Mouse (Mus musculus): ENCODE measurements around the gene Gm49318. TPM values are rescaled to one million over a fixed set of nuclear protein-coding genes. Genes with fewer than 3 reads are reported as not detected.

The Gm49318 gene
- polyA plus RNA-seq, 1 experiment from 2014 or later = not detected

GRCm38 (mm10) chr9:22049721-22050270 is 21.3 kb downstream of the Gm49318 start:
- 15% methylated on average over 4 of the region's 4 CpGs for WGBS
- peaks cover 39% of the 10 kb centered on the region for H3K4me1 ChIP-seq (replicated peaks; ENCODE audit: control insufficient read depth, insufficient read depth, low read length)
- ATAC-seq = no peak

GRCm38 (mm10) chr9:22049315-22049714 is 21.7 kb downstream of the Gm49318 start:
- Histone ChIP-seq H3K4me1 (replicated peaks; ENCODE audit: control insufficient read depth, insufficient read depth, low read length) (peaks cover 35% of the 10 kb centered on the region), H3K4me3 (replicated peaks; ENCODE audit: low read length) (peak overlapping the region; percentile 90), H3K27ac (ENCODE audit: low read length) (peak overlapping the region; percentile 96), H3K9ac (replicated peaks; ENCODE audit: low read depth, low read length) (peak overlapping the region; percentile 95), H3K9me3 (ENCODE audit: control insufficient read depth, low read length) (no peaks in the 10 kb centered on the region), H3K27me3 (replicated peaks; ENCODE audit: control insufficient read depth, insufficient read depth, low read length) (no peaks in the 10 kb centered on the region), H3K36me3 (ENCODE audit: control insufficient read depth, insufficient read depth) (no peaks in the 10 kb centered on the region), H3K4me2 (ENCODE audit: low read length) (peak overlapping the region; percentile 93)
- ATAC-seq = no peak
- 38% methylated on average over 11 of the region's 11 CpGs for WGBS

More at GRCm38 (mm10) chr9:22049721-22050270, 21.3 kb downstream of the Gm49318 start:
- no peaks in the 10 kb centered on the region for H3K36me3 ChIP-seq (ENCODE audit: control insufficient read depth, insufficient read depth)
- no peaks in the 10 kb centered on the region for H3K9me3 ChIP-seq (ENCODE audit: control insufficient read depth, low read length)
- peak overlapping the region; percentile 96 for H3K27ac ChIP-seq (ENCODE audit: low read length)
- no peaks in the 10 kb centered on the region for H3K27me3 ChIP-seq (replicated peaks; ENCODE audit: control insufficient read depth, insufficient read depth, low read length)
- peak overlapping the region; percentile 90 for H3K4me3 ChIP-seq (replicated peaks; ENCODE audit: low read length)
- H3K9ac ChIP-seq (replicated peaks; ENCODE audit: low read depth, low read length) = peak overlapping the region; percentile 95
- H3K4me2 ChIP-seq (ENCODE audit: low read length) = peak overlapping the region; percentile 93

GRCm38 (mm10) chr9:22047329-22047728 is 23.7 kb downstream of the Gm49318 start:
- Histone ChIP-seq H3K4me1 (replicated peaks; ENCODE audit: control insufficient read depth, insufficient read depth, low read length) (peaks cover 34% of the 10 kb centered on the region), H3K4me2 (ENCODE audit: low read length) (peak overlapping the region; percentile 26; the same call in 1 of the 2 replicates), H3K36me3 (ENCODE audit: control insufficient read depth, insufficient read depth) (no peaks in the 10 kb centered on the region), H3K4me3 (replicated peaks; ENCODE audit: low read length) (no peak overlapping the region), H3K9me3 (ENCODE audit: control insufficient read depth, low read length) (no peaks in the 10 kb centered on the region), H3K27ac (ENCODE audit: low read length) (no peak overlapping the region), H3K9ac (replicated peaks; ENCODE audit: low read depth, low read length) (peak overlapping the region; percentile 19), H3K27me3 (replicated peaks; ENCODE audit: control insufficient read depth, insufficient read depth, low read length) (no peaks in the 10 kb centered on the region)
- WGBS = 64% methylated on average over 9 of the region's 9 CpGs
- no peak for ATAC-seq

GRCm38 (mm10) chr9:22041832-22042231 is 29.2 kb downstream of the Gm49318 start:
- Histone ChIP-seq H3K9me3 (ENCODE audit: control insufficient read depth, low read length) (no peaks in the 10 kb centered on the region), H3K9ac (replicated peaks; ENCODE audit: low read depth, low read length) (no peak overlapping the region), H3K27ac (ENCODE audit: low read length) (no peak overlapping the region), H3K27me3 (replicated peaks; ENCODE audit: control insufficient read depth, insufficient read depth, low read length) (no peaks in the 10 kb centered on the region), H3K4me1 (replicated peaks; ENCODE audit: control insufficient read depth, insufficient read depth, low read length) (peaks cover 2% of the 10 kb centered on the region; the same call in 1 of the 2 replicates), H3K36me3 (ENCODE audit: control insufficient read depth, insufficient read depth) (no peaks in the 10 kb centered on the region), H3K4me2 (ENCODE audit: low read length) (no peak overlapping the region), H3K4me3 (replicated peaks; ENCODE audit: low read length) (no peak overlapping the region)
- 70% methylated on average over 2 of the region's 2 CpGs for WGBS
- no peak for ATAC-seq

GRCm38 (mm10) chr9:22037826-22038225 is 33.2 kb downstream of the Gm49318 start:
- Histone ChIP-seq H3K36me3 (ENCODE audit: control insufficient read depth, insufficient read depth) (peaks cover 28% of the 10 kb centered on the region), H3K9ac (replicated peaks; ENCODE audit: low read depth, low read length) (no peak overlapping the region), H3K4me1 (replicated peaks; ENCODE audit: control insufficient read depth, insufficient read depth, low read length) (peaks cover 17% of the 10 kb centered on the region), H3K4me2 (ENCODE audit: low read length) (no peak overlapping the region), H3K27me3 (replicated peaks; ENCODE audit: control insufficient read depth, insufficient read depth, low read length) (no peaks in the 10 kb centered on the region), H3K4me3 (replicated peaks; ENCODE audit: low read length) (no peak overlapping the region), H3K9me3 (ENCODE audit: control insufficient read depth, low read length) (no peaks in the 10 kb centered on the region), H3K27ac (ENCODE audit: low read length) (no peak overlapping the region)
- WGBS = 87% methylated on average over 10 of the region's 10 CpGs
- no peak for ATAC-seq

GRCm38 (mm10) chr9:22035300-22036044 is 35.6 kb downstream of the Gm49318 start:
- 46% methylated on average over 6 of the region's 6 CpGs for WGBS
- Histone ChIP-seq H3K9ac (replicated peaks; ENCODE audit: low read depth, low read length) (no peak overlapping the region), H3K4me2 (ENCODE audit: low read length) (no peak overlapping the region), H3K4me1 (replicated peaks; ENCODE audit: control insufficient read depth, insufficient read depth, low read length) (peaks cover 15% of the 10 kb centered on the region), H3K4me3 (replicated peaks; ENCODE audit: low read length) (no peak overlapping the region), H3K27me3 (replicated peaks; ENCODE audit: control insufficient read depth, insufficient read depth, low read length) (no peaks in the 10 kb centered on the region), H3K27ac (ENCODE audit: low read length) (peak overlapping the region; percentile 41; the same call in 1 of the 2 replicates), H3K9me3 (ENCODE audit: control insufficient read depth, low read length) (no peaks in the 10 kb centered on the region), H3K36me3 (ENCODE audit: control insufficient read depth, insufficient read depth) (peaks cover 32% of the 10 kb centered on the region)
- peak; percentile 31 for ATAC-seq

- Histone ChIP-seq H3K4me2 (ENCODE audit: low read length) (no peak overlapping the region), H3K9ac (replicated peaks; ENCODE audit: low read depth, low read length) (no peak overlapping the region), H3K4me3 (replicated peaks; ENCODE audit: low read length) (no peak overlapping the region), H3K9me3 (ENCODE audit: control insufficient read depth, low read length) (no peaks in the 10 kb centered on the region), H3K4me1 (replicated peaks; ENCODE audit: control insufficient read depth, insufficient read depth, low read length) (peaks cover 2% of the 10 kb centered on the region), H3K36me3 (ENCODE audit: control insufficient read depth, insufficient read depth) (peaks cover 37% of the 10 kb centered on the region), H3K27ac (ENCODE audit: low read length) (no peak overlapping the region), H3K27me3 (replicated peaks; ENCODE audit: control insufficient read depth, insufficient read depth, low read length) (no peaks in the 10 kb centered on the region)
- WGBS = 95% methylated on average over 9 of the region's 9 CpGs
- ATAC-seq = no peak
Measured at GRCm38 (mm10) chr9:22030386-22030785, 40.7 kb downstream of the Gm49318 start.

GRCm38 (mm10) chr9:22028467-22028866 is 42.6 kb downstream of the Gm49318 start:
- H3K4me2 ChIP-seq (ENCODE audit: low read length) = no peak overlapping the region
- 15% methylated on average over 7 of the region's 7 CpGs for WGBS
- no peaks in the 10 kb centered on the region for H3K27me3 ChIP-seq (replicated peaks; ENCODE audit: control insufficient read depth, insufficient read depth, low read length)
- no peak for ATAC-seq
- H3K27ac ChIP-seq (ENCODE audit: low read length) = no peak overlapping the region
- H3K36me3 ChIP-seq (ENCODE audit: control insufficient read depth, insufficient read depth) = peaks cover 30% of the 10 kb centered on the region
- H3K4me3 ChIP-seq (replicated peaks; ENCODE audit: low read length) = no peak overlapping the region
- no peak overlapping the region for H3K9ac ChIP-seq (replicated peaks; ENCODE audit: low read depth, low read length)
- no peaks in the 10 kb centered on the region for H3K9me3 ChIP-seq (ENCODE audit: control insufficient read depth, low read length)
- no peaks in the 10 kb centered on the region for H3K4me1 ChIP-seq (replicated peaks; ENCODE audit: control insufficient read depth, insufficient read depth, low read length)

GRCm38 (mm10) chr9:22024592-22024991 is 46.5 kb downstream of the Gm49318 start:
- Histone ChIP-seq H3K4me2 (ENCODE audit: low read length) (no peak overlapping the region), H3K9me3 (ENCODE audit: control insufficient read depth, low read length) (no peaks in the 10 kb centered on the region), H3K36me3 (ENCODE audit: control insufficient read depth, insufficient read depth) (peaks cover 31% of the 10 kb centered on the region), H3K9ac (replicated peaks; ENCODE audit: low read depth, low read length) (no peak overlapping the region), H3K27ac (ENCODE audit: low read length) (no peak overlapping the region), H3K4me1 (replicated peaks; ENCODE audit: control insufficient read depth, insufficient read depth, low read length) (no peaks in the 10 kb centered on the region), H3K27me3 (replicated peaks; ENCODE audit: control insufficient read depth, insufficient read depth, low read length) (no peaks in the 10 kb centered on the region), H3K4me3 (replicated peaks; ENCODE audit: low read length) (no peak overlapping the region)
- 64% methylated on average over 8 of the region's 8 CpGs for WGBS
- no peak for ATAC-seq
